Mouse (Mus musculus) left cerebral cortex, postnatal 36 days (tissue): ENCODE measurements around the gene Ankrd13d. TPM values are rescaled to one million over a fixed set of nuclear protein-coding genes. Genes with fewer than 3 reads are reported as not detected.
"Not testable (repeated sequence)": the region's sequence is repeated elsewhere in the genome, so short reads cannot be mapped to it uniquely, and the experiment has no call there.

Source experiments
- DNase-seq, 2 experiments: peaks; one replicate each; pipeline ENCODE4 v3.0.0; 2021 to 2022; ENCODE audit warnings: low spot score in 2 of 2, mixed read lengths in 1 of 2
- intact Hi-C: fragments of 180-260 bp; cut with DNase I; formaldehyde crosslinking; loops from one replicate; pipeline ENCODE4 v1.15.1; 2025
- total RNA-seq, 2 experiments: library from RNA; stranded (reverse); gene quantifications; 2 replicates each; pipeline ENCODE4 v1.2.3; 2021

Ankrd13d gene
- total RNA-seq, 2 experiments from 2014 or later = 69.7 to 72.3 TPM

DNA sequence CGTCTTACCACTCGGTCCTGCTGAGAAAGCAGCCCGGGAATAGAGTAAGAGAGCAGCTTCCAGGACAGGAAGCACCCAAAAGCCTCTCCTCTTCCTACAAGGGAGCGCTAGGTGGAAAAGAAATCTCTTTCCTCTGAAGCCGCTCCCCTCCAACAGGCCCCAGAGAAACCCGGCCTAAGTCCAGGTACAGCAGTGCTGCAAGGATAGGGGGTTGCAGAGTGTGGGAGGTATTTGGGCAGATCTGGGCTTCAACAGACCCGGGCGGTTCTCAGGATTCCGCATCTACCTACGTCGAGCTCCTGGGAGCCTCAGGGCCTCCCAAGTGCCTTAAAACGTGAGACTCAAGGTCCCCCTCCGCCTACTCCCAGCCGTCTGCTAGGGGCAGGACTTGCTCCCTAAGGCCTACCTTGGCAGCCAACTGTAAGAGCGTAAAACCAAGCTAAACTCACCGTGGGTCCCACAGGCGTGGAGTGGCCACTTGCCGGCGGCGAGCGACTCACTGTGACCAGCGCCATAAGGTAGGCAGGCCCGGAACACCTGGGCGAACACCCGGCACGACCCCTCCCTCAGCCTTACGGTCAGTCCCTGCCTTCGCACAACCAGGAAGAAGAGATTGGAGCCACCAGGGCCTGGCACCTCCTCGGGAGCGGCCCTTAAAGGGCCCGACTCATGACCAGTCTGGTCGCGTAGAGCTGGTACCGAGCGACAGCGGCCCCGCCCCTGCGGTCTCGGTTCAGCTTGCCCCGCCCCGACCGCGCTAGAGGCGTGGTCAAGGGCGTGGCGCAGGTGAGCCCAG lies 14.2 kb downstream of the Ankrd13d start, which contains the start of gene Ssh3:
TSS of gene Ssh3 (minus strand) at position 615 of the 796 bp plus-strand sequence.
- intact Hi-C loops = no loop called here

DNA sequence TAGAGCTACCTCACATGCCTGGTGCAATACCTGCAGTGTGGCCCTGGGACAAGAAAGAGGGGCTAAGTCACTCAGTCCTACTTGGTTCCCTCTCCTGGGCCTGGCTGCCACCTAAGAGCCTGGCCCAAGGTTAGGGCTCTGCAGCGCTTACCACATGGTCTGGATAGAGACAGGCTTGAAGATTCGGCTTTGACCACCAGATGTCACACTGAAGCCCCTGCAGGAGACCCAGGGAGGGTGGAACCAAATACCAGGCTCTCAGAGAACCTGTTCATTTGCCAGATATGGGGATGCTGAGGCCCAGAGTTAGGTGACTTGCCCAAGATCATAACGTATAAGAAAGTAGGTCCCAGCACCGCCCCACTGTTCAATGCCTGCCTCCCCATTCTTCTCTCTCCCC lies 17.0 kb downstream of the Ankrd13d start:
- intact Hi-C loops = no loop called here

More for the DNA sequence above, 14.2 kb downstream of the Ankrd13d start, which contains the start of gene Ssh3:
- peak; percentile 65 to 80 for DNase-seq

DNA sequence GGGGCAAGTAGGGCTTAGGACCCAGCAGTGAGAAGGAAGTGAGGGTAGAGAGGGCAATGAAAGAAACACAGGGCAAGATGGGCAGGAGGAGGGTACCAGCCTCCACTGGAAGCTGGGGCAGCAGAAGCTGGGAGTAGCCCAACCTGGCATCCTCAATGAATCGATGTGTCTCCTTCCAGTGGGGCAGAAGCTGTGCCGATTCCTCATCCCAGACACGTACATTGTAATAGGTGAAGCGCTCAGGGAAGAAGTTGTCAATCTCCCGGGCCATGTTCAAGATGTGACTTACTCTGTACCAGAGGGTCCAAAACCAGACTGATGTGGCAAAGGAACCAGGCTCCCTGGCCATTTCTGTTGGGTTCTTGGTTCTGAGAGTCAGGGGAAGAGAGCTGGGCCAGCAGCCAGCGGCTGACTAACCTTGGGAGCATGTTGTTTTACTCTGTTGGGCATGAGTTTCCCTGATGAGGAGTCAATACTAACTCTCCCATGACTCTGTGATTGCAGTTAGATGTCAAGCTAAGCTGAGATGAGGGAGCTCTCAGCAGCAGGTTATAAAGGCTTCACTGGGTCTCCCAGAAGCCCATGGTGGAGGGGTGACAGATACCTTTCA lies 18.7 kb downstream of the Ankrd13d start:
- intact Hi-C loops = no loop called here
- DNase-seq = peak in 1 of 2 experiments; percentile 4

More for the DNA sequence above, 17.0 kb downstream of the Ankrd13d start:
- no peak for DNase-seq

DNA sequence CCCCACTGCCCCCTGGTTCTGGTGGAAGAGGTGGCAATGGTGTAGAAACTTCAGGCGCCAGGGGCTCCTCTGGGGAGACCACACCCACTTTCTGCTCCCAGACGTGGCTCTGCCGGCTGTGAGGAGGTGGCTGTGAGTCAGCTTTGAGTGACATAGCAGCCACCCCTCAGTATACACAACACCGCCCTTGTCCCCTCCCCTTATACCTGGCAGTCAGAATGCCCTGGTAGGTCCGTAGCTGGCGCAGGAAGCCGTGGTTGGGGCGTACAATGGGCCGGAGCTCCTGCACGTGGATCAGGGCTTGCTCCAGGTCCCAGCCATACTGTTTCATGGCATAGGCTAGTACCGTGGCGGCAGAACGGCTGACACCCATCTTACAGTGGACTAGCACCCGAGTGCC lies 19.2 kb downstream of the Ankrd13d start:
- intact Hi-C loops = no loop called here
- no peak for DNase-seq

DNA sequence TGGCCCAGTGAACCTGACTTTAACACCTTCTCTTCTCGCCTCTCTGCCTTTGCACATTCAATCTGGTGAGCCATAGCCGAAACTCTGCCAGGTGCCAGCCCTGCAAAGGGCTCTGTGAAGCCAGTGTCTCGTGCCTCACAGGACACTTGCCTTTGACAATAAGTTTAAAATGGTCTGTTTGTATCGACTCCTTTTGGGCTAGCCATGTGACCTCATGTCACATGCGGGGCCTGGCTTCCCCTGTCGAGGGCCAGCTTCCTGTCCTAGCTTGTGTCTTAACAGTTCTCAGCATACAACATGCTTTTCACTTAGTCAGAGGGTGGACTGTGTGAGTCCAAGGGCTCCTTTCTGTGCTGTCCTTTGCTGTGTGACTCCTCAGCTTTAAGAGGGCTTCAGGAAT lies 20.2 kb downstream of the Ankrd13d start:
- DNase-seq = no peak
- intact Hi-C loops = no loop called here

DNA sequence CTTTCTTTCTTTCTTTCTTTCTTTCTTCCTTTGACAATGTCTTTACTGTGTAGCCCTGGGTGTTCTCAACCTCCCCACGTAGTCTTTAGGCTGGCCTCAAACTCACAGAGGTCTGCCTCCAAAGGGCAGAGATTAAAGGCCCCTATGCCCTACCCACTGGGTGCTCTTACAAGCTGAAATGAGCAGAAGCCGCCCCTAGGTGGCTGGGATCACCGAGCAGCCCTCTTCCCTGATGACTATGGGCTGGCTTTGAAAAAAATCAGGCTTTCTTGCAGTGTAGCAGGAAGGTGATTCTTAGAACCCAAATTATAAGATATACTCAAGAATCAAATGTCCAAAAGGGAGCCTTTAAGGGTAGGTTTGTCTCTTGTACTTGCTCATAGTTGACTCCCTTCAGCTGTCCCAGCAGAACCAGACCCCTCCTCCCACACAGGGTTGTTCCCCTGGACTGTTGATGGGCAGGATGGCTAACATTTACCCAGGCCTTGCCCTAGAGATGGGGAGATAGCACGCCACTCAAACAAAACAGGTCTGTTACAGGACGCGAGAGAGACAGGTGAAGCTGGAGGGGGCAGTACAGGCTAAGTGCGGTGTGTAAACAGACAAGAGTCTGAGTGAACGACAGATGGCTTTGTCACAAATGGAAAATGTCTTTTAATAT lies 21.8 kb downstream of the Ankrd13d start:
- intact Hi-C loops = no loop called here

DNA sequence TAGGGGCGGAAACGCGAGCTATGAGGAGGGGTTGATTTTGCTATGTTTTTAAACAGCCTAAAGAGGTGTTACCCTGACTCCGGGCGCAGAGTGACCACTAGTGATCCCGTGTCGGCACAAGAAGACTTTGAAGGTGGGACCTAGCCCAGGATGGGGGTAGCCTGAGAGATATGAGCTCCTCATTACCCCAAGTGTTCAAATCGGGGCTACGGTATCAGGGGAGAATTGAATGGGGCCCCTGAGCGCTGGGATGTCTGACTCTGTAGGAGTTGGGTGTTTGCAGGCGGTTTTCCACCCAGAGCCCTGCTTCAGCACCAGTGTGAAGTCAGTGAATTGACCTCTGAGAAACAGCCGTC lies 25.1 kb downstream of the Ankrd13d start:
- intact Hi-C loops = loop anchor here (1.0 to 10.0 kb wide), 2 partner anchors 48 to 187 kb away; partner anchors contain the start of gene Grk2
- DNase-seq = no peak

More for the DNA sequence above, 21.8 kb downstream of the Ankrd13d start:
- no peak for DNase-seq

DNA sequence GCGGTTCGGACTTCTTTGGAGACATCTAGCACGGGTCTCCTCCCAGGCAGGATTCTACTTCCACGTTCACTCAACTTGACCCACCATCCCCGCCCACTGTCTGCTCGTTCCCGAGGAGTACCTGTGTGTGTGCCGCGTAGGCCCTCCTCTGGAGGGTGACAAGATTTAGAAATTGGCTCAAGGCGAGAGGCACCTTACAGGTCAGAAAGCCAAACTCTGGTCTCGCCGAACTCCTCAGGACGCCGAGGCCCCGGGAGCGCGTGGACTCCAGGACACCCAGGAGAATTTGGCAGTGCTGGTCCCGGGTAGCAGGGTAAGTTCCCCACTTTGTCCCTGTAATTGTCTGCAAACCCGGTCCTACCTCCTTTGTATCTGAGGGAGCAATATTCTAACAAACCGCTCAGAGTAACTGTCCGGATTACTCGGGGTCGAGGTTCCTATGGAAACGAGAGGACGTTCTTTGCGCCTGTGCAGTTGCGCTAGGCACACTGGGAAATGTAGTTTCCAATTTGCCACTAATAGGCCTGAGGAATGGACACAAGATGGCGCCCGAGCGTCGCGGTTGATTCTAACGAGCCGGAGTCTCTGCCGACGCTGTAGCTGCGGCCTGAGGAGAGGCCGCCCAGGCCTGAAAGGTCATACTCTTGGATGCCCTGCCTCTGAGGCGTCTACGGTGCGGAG lies 25.6 kb downstream of the Ankrd13d start:
- DNase-seq = peak; percentile 88 to 91
- intact Hi-C loops = loop anchor here (1.0 to 10.0 kb wide), 2 partner anchors 49 to 187 kb away; partner anchors contain the start of gene Grk2

DNA sequence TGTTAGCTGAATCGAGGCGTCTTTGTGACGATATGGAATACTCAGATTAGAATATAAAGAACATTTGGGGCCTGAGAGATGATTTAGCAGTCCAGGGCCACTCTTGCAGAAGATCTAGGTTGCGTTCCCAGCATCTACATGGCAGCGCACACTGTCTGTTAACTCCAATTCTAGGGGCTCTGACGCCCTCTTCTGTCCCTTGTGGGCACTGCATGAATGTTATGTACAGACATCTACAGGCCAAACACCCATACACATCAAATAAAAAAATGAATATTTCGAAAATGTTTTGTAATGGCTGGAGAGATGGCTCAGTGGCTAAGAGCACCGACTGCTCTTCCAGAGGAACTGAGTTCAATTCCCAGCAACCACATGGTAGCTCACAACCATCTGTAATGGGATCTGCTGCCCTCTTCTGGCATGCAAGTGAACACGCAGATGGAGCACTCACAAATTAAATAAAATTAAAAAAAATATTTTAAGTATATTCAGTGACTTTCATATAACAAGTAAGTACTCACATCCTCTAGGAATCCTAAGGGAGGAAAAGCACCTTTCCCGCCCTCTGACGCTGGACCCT lies 27.3 kb downstream of the Ankrd13d start:
- intact Hi-C loops = loop anchor here (10.0 kb wide), 1 partner anchor 189 kb away; no protein-coding TSS in a partner anchor
- no peak for DNase-seq

DNA sequence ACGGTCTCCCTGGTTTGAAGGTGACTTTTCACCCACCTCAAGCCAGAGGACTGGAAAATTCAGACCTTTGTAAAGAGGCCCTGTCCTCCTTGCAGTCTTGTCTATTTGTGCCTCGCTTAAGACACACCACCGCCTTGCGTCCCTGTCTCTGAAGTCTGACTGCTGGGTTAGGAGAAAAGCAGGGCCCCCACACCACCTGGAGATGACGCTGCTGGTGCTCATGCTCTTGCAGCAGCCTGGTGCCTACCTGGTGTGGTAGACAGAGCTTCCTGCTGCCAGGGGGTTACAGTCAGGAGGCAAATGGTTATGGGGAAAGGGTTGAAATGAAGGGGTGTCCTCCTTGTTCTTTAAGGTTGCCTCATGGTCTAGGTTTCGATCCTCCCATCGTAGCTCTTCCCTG lies 28.7 kb downstream of the Ankrd13d start:
- intact Hi-C loops = loop anchor here (10.0 kb wide), 1 partner anchor 191 kb away; no protein-coding TSS in a partner anchor
- DNase-seq = no peak

DNA sequence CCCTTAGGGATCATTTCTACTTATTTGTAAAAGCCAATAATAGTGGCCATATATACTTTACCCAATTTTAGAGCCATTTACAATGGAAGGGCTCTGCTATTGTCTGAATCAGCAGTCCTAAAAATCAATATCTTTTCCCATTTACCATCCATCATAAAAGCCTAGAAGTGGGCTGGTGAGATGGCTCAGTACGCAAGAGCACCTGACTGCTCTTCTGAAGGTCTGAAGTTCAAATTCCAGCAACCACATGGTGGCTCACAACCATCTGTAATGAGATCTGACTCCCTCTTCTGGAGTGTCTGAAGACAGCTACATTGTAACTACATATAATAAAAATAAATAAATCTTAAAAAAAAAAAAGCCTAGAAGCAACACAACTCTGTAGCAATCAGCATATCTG lies 34.3 kb downstream of the Ankrd13d start:
- intact Hi-C loops, DNase-seq: not testable (repeated sequence)

DNA sequence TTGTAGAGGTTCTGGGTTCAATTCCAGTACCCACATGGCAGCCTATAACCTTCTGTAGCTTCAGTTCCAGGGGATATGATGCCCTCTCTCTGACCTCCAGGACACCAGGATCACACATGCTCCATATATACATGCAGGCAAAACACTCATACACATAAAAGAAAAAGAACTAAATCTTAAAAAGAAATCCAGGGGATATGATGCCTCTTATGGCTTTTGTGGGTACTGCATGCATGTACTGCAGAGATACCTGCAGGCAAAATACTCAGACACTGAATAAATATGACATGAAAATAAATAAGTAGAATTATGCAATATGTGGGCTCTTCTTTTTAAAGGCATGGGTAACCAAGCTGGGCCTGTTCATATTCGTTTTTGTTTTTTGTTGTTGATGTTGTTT lies 35.9 kb downstream of the Ankrd13d start:
- intact Hi-C loops = no loop called here
- no peak for DNase-seq

DNA sequence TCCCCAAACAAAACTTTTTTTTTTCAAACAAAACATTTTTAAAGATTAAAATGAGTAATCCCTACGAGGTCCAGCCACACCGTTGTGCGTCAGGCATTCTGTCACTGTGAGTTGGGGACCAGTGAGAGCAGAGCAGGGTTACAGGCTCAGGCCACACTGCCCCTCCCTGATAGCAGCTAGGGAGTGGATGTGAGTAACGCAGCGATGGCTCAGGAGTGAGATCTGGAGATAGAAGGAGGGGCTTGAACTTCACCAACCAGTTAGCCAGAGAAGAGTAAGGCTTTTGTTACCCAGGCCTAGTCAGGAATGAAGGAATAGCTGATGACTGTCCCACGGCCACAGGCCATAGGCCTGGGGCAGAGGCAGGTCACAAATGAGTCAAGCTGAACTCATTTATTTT lies 38.2 kb downstream of the Ankrd13d start:
- intact Hi-C loops = no loop called here

DNA sequence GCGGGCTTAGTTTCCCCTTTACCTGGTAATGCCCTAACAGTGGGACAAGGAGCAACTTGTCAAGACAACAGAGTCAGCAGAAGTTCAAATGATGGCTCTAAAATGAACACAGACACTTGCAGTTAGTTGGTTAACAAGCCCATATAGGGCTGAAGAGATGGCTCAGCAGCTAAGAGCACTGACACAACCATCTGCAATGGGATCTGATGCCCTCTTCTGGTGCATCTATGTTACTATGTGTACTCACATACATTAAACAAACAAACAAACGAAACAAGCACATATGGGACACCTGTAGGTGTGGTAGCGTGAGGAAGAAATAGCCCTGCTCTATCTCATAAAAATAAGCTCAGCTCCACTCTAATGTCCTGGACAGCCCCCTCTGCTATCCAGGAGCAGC lies 40.5 kb downstream of the Ankrd13d start:
- DNase-seq = no peak
- intact Hi-C loops = no loop called here

More for the DNA sequence above, 38.2 kb downstream of the Ankrd13d start:
- DNase-seq = no peak

DNA sequence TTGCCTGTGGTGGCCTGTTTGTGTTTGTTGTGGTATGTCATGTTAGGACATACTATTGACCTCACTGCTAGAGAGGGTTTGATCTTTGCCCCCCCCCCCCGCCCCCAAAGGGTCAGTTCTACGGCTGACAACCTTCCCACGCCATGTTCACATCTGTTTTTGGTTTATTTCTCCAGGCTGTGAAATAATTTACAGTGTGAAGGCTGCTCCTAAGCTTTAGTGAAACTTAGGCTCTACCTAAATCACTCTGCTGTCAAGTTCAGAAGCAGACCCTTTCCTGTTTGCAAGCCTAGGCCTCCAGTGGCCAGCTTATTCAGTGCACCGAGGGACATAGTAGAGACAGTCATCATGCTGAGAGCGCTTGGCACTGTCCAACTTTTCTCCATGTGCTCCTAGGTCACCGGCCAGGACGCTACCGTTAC lies 42.7 kb downstream of the Ankrd13d start:
- DNase-seq = no peak
- intact Hi-C loops = no loop called here

DNA sequence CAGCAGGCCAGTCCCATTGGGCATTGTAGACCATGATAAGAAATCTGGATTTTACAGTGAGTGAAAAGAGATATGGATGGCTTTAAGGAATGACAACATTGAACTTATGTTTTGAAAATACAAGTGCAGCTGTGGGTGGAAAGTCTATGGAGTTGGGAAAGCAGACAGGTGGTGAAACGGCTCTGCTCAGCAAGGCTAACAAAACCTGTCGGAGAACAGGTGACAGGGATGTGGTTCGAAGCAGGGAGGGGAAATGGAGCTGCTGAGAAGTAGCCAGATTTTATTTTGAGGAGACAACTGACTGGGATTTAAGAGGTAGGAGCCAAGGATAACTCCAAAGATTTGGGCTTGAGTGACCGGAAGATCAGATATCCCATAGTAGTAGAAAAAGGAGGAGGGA lies 48.4 kb downstream of the Ankrd13d start:
- intact Hi-C loops = loop anchor here (5.0 kb wide), 1 partner anchor 107 kb away; the partner anchor contains the start of gene Aip
- DNase-seq = no peak

DNA sequence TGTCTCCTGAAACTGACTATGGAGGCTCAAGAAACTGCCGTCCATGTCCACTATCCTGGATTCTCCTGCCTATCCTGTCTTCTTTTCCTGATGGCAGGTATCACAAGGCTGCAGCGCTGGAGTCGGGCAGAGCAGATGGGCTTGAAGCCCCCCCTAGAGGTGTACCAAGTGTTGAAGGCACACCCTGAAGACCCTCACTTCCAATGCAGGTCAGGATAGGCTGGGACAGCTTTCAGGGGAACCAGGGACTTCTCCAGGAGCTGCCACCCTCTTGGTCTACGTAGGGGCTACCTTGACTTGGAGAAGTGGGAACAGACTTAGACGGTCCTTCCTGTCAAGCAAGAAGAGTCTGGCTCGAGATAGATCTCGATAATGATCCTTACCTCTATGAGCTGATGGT lies 50.3 kb downstream of the Ankrd13d start:
- no peak for DNase-seq
- intact Hi-C loops = loop anchor here (5.0 kb wide), 1 partner anchor 105 kb away; the partner anchor contains the start of gene Aip

DNA sequence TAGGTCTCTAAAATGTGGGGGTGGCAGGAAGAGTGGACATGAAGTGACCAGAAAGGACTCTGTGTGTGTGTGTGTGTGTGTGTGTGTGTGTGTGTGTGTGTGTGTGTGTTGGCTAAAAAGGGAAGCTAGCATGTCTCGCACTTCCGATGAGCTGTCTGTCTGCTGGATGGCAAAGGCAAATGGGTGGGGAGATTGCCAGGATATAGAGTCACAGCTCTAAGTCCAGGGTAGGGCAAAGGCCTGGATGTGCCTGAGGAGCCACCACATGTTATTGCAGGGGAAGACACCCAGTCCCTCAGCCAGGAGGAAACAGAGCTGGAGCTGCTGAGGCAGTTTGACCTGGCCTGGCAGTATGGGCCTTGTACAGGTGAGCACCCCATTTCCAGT lies 50.8 kb downstream of the Ankrd13d start:
- no peak for DNase-seq
- intact Hi-C loops = loop anchor here (5.0 kb wide), 1 partner anchor 105 kb away; the partner anchor contains the start of gene Aip
